ENCODE assay signal across 13 mouse cellular contexts in the genomic region with DNA sequence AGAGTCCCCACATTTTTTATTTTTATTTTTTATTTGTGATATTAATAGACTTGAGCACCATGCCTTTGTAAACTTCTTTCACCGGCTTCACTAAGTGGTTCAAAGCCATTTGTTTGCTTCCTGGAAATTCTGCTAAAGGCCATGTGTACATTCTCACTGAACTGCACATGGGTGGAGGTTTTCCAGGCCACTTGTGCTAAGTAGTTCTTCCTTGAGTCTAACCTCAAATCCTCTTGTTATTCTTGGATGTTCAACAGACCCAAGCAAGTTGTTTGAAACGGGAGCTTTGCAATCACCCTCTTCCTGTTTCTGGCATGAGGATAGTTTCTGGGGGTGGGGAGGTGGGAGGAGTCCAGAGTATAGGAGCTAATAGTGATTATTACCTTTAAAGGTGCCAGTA.
"Had no signal": no experiment of that assay in that cellular context is flagged by ENCODE, and none has a peak within 500 bp of the region (broad histone marks: within the 10 kb centered on the region; RNA-seq: fewer than 3 reads in every experiment).

No protein-coding gene starts in this region.

- H3K4me2 ChIP-seq: limb, embryonic 12.5 days; liver, embryonic 13.5 days; lung, embryonic 14.5 days; midbrain, embryonic 12.5 days had no signal

- DNase-seq: kidney, adult 8-10 months; kidney, postnatal 25 days; liver; liver, embryonic 13.5 days; lung, embryonic 14.5 days; retina, postnatal 1 day; right cerebral cortex, postnatal 4 days; spleen, adult 18-20 months; thymus, adult 18-20 months; thymus, postnatal 14 days had no signal

- H3K36me3 ChIP-seq: limb, embryonic 12.5 days; liver, embryonic 13.5 days; midbrain, embryonic 12.5 days had no signal

- ATAC-seq: intestine, postnatal 0 days had no signal

- H3K27ac ChIP-seq: limb, embryonic 12.5 days; liver, embryonic 13.5 days; midbrain, embryonic 12.5 days had no signal

- H3K4me3 ChIP-seq: limb, embryonic 12.5 days; liver, embryonic 13.5 days; midbrain, embryonic 12.5 days had no signal

- H3K9ac ChIP-seq: limb, embryonic 12.5 days; liver, embryonic 13.5 days; lung, embryonic 14.5 days; midbrain, embryonic 12.5 days had no signal

- H3K9me3 ChIP-seq: limb, embryonic 12.5 days; liver, embryonic 13.5 days; midbrain, embryonic 12.5 days had no signal

- H3K4me1 ChIP-seq: liver, embryonic 13.5 days had no signal
